Mouse (Mus musculus) right cerebral cortex, postnatal 36 days (tissue): ENCODE results near the gene Afap1l2.

Experiments
- DNase-seq, 2 experiments: peaks; one replicate each; pipeline ENCODE4 v3.0.0; 2022; ENCODE audit warnings: low spot score in 2 of 2, mixed read lengths in 1 of 2

Afap1l2 gene

DNA sequence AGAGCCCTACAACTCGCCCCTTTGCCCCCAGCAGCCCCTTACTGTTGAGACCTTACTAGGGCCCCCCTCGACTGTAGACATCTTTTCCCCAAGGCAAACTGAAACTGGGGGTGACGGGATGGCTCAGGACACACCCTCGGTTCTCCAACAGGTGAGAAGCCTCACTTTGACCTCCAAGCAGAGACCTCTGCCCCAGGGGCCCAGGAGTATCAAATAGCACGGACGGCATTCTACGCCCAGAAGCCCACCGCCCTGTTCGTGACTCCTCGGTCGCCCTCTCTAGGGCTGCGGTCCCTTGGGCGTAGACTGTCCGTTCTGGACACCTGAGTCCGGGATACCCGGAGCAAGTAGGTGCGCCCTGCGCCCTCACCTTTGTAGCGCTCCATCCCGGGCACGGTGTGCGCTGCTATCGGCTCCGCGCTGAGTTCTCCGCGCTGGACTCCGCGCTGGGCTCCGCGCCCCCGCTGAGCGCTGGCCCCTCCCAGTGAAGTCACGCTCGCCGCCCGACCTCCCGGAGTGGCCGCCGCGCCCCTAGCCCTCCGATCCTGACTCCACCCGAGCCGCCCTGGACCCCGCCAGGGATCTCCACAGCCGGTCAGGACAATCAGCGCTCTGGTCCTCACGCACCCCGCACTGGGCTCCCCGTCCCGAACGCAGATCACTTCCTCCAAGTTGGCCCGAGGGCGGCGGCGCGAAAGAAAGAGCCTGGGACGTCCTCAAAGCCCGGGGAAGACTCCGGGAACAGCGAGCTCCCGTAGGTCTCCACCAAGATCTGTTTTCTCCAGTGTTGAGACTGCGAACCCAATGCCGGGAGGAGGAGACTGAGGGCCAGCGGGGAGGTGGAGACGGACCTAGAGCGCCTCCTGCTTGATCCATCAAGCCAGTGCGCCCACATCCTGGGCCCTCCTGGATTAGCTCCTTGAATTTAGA lies at the start of gene Afap1l2:
Afap1l2 (minus strand) TSS at position 448 of the 930 bp plus-strand sequence.
- DNase-seq, result no peak

GRCm38 (mm10) chr19:57057568-57057967 lies 49.5 kb upstream of the Afap1l2 start:
- no peak for DNase-seq

DNA sequence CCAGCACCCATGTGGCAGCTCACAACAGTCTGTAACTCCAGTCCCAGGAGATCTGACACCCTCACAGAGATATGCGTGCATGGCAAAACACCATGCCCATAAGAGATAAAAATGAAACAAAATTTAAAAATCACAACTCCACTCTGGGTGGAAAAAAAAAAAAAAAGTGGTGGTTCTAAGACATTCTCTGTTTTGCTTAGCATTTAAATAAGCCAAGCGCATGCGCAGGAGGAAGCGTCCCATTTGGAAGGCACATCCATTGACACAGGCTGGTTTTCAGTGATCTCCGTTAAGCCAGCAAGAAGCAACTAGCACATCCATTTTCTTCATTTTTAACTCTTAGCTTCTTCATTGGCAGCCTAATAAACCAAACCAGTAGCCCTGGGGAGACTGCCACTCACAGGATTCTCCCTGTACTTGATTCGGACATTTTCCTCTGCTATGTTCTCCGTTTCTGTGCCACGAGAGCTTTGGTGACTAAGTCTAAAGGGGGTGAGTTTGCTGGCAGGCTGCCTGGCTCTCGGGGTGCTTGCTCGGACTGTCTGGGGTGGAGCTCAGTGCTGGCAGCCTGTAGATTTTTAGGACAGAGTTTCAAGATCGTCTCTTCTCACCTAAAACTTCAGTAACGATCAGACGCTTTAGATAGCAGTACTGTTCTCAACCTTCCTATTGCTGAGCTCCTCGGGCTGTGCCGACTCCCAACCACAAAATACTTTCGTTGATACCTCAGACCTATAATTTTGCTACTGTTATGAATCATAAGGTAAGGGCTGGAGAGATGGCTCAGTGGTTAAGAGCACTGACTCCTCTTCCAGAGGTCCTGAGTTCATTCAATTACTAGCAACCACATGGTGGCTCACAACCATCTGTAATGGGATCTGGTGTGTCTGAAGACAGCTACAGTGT lies 47.4 kb upstream of the Afap1l2 start:
- DNase-seq, result peak in 1 of 2 experiments; percentile 24

DNA sequence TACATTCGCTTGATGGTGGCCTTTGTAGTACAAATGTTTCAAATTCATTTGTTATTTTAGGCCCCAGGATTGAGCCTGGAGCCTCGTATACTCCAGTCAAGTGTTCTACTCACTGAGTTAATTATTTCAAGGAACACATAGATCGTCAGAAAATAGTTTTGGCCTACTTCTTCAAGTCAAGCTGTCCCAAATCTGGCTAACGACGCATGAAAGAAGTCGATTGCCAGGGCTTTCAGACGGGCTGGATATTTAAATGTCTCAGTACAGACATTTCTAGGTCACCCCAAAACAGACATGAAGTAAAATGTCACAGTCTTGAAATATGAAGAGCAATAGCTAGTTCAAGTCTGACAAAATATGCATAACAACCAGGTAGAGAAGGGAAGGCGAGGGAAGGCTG lies 44.9 kb upstream of the Afap1l2 start:
- no peak for DNase-seq

DNA sequence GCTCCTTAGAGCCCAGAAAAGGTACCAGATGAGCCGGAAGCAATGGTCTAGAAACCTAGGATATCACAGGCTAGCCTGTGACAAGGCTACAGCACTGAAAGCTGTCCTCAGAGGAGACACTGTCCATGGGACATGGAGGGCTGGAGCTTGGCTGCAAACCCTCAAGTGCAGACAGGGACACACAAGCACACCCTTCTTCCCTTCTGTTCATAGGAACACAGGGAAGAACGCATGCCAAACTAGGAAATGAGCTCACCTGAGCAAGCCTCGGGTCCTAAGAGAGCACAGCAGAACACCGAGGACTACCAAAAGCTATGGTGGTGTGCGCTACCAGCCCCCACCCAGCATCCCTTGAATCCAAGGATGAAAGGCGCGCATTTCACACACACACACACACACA lies 44.0 kb upstream of the Afap1l2 start:
- no peak for DNase-seq

- DNase-seq, result no peak
These were observed 41.6 kb upstream of the Afap1l2 start for GRCm38 (mm10) chr19:57049592-57050090.

- DNase-seq, result no peak
These were observed 39.8 kb upstream of the Afap1l2 start for GRCm38 (mm10) chr19:57047671-57048320.

GRCm38 (mm10) chr19:57039258-57039657 lies 31.2 kb upstream of the Afap1l2 start:
- DNase-seq, result no peak

DNA sequence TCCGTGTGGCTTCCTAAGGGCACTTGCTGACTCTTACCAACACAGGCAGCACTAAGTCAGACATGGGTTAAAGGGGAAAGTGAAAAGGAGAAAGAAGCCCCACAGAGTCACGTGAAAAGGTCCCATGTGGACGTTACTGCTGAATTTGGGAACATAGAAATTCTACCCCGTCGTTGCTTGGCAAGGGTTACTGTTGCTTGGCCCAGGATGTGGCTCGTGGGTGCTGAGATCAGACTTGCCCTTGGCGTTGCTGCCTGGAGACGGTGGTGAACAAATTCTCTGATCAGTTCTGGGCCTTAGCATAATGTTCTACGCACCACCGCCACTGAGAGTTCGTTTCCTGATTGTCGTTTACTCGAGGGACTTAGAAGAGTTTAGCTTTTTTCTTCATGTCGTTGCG lies 28.8 kb upstream of the Afap1l2 start:
- no peak for DNase-seq

GRCm38 (mm10) chr19:57031582-57031981 lies 23.6 kb upstream of the Afap1l2 start:
- DNase-seq, result peak; percentile 54 to 55

DNA sequence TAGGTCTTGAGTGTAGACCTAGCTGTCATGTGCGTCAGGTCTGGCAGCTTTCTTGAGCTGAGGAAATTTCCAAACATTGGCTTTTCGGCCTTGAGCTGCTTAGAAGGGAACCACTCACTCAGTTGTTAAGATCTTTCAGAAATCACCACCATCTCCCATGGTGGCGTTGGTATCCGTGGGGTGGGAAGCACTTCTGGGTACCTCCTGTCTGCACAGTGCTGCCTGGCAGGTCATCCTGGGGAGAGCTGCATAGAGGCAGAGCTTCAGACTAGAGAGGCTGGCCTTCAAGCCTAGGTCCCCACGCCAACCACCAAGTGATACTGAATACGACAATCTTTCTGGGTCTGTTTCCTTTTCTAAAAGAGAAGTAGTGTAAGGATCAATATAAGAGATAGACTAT lies 21.4 kb upstream of the Afap1l2 start:
- DNase-seq, result no peak

DNA sequence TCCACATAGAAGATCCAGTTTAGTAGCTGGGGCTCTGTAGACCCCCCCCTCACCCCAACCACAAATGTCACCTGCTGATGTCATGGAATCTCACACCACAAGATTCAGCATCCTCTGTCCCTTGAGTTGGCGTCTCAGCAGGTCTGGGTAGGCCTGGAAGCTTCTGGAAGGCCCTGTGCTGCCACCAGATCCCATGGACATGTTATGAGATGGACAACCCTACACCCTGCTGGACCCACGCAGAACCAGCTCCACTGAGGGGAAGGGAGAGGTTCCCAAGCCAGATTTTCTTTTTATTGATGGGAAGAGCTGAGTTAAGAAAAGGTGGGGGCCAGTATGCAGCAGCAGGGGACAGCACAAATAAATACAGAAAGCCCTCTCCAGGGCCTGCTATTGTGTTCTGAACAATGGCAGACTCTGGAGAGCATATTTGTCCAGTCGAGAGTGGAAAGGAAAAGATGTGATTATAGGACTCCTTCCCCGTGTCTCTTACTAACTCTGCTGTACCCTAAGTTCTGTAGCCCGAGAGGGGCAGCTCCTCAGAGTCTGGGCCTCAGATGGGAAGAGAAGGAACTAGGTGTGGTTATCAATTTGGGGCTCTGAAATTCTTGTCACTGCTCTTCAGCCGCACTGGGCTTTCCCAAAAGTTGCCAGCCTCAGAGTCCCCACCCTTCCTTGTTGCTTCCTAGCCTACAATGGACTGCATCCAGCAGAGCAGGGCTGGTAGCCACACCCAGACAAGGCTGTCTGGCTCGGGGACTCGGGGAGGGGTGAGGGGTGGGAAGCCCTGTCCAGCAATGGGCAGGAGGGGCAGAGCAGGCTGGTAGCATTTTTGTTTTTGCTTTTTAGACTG lies 20.5 kb upstream of the Afap1l2 start:
- no peak for DNase-seq

DNA sequence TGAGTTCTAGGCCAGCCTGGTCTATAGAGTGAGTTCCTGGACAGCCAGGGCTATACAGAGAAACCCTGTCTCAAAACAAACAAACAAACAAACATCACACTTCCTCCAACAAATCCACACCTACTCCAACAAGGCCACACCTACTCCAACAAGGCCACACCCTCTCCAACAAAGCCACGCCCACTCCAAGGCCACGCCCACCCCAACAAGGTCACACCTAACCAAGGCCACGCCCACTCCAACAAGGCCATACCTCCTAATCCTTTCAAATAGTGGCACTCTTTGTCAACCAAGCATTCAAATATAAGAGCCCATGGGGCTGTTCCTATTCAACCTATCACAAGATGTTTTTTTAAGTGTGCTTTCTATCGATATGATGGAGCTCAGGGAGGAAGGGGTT lies 18.5 kb upstream of the Afap1l2 start:
- no peak for DNase-seq

DNA sequence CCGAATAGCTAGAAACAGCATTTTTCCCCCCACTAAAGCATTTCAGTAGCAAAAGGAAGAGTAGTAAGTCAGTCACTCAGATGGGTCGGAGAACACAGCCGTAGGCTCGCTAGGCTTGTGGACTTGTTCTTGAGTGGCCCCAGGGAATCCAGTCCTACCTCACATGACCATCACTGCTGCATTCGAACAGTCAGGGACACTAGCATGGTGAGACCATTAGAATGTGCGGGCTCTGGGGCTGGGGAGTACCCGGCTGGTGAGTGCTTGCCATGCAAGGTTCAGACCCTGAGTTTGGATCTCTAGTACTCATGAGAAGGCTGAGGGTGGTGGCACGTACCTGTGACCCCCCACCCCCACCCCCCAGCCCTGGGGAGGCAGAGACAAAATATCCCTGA lies 9.8 kb upstream of the Afap1l2 start:
- no peak for DNase-seq

- no peak for DNase-seq
These were observed 9.2 kb upstream of the Afap1l2 start for GRCm38 (mm10) chr19:57016995-57017784.

- no peak for DNase-seq
These were observed 6.8 kb upstream of the Afap1l2 start for GRCm38 (mm10) chr19:57014808-57015207.

- DNase-seq, result no peak
These were observed 5.2 kb upstream of the Afap1l2 start for GRCm38 (mm10) chr19:57013271-57013677.

DNA sequence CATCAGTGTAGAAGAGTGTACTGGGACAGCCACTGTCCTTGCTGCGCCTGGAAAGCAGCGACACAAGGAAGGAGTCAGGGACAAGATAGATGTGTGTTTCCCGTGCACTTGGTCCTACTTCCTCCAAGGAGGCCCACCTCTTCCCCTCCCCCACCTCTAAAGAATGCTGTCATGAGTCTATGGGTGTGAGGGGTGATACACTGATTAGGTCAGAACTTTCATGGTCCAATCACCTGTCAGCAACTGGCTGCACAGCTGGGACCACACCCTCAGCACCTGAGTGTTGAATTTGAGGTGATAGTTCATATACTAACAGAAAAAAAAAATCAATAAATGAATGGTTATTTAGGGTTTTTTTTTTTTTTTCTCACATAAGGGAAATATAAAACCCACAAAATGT lies 4.0 kb upstream of the Afap1l2 start:
- no peak for DNase-seq

GRCm38 (mm10) chr19:57010064-57010463 lies 2.0 kb upstream of the Afap1l2 start:
- DNase-seq, result no peak

DNA sequence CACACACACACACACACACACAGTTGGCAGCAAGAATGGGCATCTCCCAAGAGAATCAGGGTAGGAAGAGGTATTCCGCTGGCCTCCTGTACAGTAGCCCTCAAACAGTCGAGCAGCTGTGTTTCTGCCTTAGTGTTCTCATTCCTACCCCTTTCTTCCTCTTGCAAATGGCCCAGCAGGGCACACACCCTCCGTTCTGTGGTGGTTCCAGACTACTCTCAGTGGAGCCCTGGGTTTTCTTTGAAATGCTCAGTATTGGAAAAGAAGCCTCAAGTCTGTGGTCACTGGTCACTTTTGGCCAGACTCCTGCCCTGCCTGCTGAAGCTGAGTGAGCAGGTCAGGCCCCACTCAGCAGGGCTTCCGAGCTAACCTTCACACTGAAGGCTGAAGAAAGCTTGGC lies 1.6 kb upstream of the Afap1l2 start:
- no peak for DNase-seq
